Mouse (Mus musculus) 3134 (cell line): ENCODE results near the gene Timm17b.
"Not testable (repeated sequence)": the region's sequence is repeated elsewhere in the genome, so short reads cannot be mapped to it uniquely, and the experiment has no call there.

ENCODE experiments used
- DNase-seq: peaks from one replicate; pipeline ENCODE4 v3.0.0-alpha.2; 2011; ENCODE audit warnings: low spot score; ENCODE audit not compliant: insufficient read length; ENCODE audit errors: extremely low read depth

The Timm17b gene

DNA sequence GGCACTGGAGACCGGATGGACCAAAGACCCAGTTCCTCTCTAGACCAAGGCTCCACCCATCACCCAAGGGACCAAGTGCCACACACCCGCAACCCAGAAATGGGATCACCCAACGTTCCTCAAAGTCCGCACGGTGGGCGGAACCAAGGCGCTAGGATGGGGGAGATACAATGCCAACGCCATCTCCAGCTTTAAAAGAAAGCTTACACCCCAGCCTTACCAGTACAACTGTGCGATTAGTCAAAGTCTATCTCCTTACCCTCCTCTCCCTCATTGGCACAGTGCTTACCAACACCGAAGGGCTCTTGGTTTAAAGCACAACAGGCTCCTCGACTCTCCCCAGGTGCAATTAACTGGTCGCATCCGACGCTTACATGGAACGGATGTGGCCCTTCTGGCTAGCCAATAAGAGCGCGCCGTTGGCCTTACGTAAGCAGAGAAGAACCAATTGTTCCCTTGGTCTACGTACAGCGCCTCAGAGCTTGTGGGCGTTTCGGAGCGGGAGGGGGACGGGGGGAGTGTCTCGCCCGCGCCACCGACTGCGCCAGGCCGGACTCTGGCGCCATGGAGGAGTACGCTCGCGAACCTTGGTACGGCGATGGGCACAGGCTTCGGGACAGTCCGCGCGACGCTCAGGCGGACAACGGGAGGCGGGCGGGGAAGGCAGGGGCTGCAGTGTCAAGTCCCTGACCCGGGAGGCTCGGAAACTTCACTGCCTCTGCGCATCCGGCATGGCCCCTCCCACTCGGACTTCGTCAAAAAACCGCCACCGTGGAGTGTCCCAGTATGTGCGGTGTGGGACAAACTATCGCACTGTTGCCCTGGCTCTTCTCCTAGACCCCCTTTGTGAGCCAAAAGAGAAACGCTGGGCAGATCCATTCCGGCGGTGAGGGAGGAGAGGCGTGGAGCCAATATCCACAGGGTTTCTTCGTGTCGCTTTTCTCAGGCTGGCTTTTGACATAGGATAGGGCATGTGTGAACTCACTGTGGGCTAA is at the start of gene Timm17b, which contains the start of gene Pqbp1:
Gene Timm17b (plus strand): TSS at position 478 of the 995 bp plus-strand sequence.
Gene Pqbp1 (minus strand): TSS at position 390 of the 995 bp plus-strand sequence.
- DNase-seq: peak; percentile 88

DNA sequence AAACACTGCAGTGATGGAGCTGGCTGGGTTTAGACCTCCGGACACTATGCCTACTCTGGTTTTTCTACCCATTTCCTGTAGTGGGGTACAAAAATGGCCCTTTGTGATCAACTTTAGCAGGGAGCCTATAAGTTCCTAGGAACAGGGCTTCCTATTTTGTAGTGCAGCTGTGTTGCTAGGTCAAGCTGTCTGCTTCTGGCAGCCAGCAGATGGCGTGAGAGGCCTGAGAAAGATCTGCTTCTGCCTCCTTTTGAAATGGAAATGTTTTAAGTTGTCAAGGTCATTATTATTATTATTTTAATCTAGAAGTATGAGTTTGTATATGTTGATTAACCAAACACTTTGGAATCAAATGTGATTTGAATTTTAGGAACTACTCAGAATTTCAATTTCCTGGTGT is 44.6 kb upstream of the Timm17b start:
- DNase-seq: no peak

DNA sequence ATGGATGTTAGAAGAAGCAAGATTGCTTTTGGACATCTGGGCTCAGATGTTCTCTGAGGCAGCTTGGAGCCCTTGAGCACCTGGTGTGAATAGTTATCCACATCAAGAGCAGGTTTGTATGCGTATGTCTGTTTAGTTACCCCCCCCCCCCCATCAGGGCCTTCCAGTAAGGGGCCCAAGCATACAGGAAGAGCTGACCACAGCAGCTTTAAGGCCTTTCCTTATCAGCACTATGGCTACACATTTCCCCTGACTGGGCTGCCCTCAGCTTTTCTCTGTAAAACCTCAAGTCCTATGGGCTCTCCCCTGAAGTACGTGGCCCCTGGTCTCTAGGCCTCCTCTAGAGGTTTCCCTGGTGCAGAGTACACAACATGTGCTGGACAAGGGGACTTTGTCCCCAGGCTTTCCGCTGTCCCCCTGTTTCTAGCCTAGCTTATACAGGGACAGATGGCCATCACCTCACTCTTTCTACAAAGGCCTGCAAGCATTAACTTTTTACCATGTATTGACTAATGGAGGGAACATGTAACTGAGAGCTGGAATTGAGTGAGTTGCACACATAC is 39.9 kb upstream of the Timm17b start:
- no peak for DNase-seq

DNA sequence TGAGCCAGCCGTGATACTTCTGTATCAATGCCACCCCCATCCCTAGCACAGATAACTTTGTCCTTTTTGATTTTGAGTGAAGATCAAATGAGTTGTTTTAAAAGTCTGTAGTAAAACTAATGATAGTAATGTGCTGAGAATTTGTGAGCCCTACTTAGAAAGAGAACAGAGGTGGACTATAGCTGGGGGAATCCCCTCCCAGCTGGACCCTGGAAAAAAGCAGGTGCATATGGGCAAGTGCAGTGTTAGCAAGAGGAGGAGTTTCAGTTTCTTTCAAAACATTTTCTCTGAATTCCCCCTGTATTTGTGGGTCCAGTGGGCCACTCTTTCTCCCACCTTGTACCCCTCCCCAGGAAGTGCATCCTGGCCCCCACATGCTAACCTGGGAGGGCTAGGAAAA is 36.0 kb upstream of the Timm17b start:
- DNase-seq: no peak

DNA sequence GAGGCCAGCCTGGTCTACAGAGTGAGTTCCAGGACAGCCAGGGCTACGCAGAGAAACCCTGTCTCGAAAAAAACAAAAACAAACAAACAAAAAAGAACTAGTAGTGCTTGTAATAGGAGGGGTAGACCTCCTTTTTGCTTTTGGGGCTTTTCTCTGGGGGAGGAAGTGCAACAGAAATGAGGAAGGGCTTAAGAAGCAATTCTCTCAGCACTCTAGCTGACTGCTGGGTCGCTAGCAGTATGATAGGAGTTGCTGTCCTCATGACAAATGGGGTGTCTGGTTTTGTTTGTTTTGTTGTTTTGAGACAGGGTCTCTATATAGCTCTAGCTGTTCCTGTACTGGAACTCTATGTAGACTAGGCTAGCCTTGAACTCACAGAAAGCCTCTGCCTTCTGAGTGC is 34.6 kb upstream of the Timm17b start:
- no peak for DNase-seq

DNA sequence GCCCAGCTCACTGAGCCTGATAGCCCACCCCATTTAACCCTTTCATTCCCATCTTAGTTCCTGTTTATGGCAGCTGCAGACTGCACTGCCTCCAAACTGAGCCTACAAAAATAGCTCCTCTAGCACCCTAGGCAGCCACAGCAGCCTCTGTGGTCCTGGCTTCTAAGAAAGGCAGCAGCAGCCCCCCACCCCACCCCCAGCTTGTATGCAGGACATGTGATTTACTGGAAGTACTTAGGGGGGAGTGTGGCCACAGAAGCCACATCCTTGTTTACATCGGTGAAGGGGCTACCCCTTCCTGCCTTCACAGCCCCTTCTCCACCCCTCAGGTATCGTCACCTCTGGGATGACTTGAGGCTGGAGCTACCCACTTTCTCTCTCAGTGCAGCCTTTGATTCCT is 33.8 kb upstream of the Timm17b start:
- no peak for DNase-seq

DNA sequence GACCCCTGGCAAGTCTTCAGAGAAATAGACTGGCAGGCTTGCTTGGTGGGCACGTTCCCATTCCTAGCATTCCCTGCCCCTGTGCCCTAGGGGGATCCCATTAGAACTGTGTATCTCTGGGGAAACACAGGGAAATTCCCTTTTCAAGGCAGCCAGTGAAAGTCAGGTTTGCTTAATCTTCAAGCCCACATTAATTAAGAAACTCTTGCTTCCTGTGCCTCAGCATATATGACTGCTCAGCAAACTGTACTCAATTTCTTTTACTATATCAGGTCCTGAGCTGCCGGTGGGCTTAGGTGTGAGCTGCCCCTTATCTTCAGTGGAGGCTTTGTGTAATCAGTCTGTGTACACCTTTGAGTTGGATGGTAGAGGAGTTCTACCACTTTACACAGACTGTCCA is 33.4 kb upstream of the Timm17b start:
- DNase-seq: no peak

DNA sequence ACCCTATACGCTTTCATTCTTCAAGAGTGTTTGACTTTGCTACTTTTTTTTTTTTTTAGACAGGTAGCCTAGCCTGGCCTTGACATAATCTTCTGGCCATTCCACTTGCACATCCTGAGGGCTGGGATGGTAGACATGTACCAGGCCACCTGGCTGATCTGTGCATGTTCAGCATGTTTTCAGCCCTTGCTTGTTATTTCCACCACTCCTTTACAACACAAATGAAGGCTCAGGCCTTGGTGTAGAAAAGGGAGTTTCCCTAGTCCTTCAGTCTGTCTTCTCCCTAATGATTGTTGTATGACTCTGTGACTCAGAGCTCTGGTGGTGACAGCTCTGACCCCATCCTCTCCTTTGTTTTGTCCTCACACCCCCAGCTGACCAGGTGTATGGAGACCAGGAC is 32.0 kb upstream of the Timm17b start:
- no peak for DNase-seq

DNA sequence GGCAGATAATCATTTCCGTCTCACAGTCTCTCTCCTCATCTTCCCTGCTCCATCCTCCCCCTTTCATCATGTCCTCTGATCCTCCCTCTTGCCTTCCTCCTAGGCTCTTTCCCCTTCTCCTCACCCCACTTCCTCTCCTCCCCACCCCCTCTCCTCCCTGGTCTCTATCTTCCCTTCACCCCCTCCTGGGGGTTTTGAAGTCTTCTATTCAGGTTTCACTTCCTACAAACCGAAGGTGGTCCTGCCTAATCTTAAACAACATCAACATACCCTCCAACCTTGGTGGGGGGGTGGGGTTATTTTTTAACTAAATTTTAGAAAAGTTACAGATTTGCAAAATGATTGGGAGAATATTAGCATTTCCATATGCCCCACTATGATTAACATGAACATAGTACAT is 30.7 kb upstream of the Timm17b start:
- DNase-seq: no peak

DNA sequence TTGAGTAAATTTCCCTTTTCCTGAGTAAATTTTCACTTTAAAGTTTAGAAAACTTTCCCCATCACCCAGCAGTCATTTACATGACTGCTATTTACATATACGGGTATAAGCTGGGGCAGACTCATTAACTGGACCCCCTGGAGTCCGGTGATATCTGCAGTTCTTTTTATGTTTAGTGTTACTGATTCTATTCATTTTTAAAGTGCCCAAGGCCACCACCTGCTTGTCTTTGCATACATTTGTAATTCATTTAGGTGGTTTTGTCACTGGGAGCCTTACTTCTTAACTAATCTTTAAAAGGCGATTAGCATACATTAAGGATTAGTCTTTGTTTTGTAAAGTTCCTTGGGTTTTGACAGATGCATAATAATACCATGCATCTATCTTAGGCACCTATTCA is 29.3 kb upstream of the Timm17b start:
- DNase-seq: no peak

DNA sequence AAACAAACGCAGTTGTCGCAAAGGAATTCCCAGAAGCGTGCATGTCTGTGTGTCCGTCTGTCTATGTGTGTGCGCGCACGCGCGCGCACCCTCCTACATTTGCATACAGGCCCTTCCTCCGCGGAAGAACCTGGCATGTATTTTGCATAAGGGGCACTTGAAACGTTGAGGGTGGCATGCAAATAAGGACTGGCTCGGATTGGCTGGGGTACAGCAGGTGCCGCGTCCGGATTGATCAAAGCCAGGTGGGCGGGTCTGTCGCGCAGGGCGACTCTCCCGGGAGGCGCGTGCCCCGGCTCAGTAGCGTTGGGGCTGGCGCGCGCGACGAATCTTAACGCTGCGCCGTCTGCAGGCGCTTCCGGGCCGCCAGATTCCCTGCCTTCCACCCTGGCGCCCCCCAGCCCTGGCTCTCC is 21.1 kb upstream of the Timm17b start, which contains the start of gene Pim2:
Gene Pim2 (plus strand): TSS at position 256 of the 413 bp plus-strand sequence.
- peak; percentile 89 for DNase-seq

DNA sequence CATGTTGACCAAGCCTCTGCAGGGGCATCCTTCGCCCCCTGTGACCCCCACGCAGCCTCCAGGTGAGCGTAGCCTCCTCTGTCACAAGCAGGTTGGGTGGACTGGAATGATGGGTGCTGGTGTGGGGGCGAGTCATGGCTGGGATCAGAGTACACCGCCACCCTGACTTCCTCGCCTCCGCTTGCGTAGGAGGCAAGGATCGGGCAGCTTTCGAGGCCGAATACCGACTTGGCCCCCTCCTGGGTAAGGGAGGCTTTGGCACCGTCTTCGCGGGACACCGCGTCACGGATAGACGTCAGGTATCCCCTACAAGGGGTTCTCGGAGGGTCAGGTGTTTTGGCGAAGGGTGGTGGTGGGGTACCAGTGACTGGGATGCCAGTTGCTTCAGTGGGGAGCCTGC is 20.7 kb upstream of the Timm17b start:
- DNase-seq: no peak

DNA sequence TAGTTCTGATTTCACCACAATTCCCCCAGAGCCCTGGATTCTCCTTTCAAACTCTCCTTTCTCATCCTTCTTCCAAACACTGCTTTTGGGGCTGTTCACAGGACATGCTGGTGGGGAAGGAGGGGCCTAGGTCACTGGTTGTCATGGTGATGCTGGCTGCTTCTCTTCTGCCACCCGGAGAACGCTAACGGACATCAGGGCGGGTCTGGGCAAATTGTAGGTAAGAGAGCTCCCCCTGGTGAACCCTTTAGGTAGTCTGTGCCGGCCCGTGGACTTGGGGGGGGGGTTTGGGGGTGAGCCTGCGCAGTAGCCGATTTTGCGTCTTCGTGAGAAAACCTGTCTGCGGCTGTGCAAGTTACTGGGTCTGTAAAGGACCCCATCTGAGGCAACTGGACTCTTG is 19.3 kb upstream of the Timm17b start:
- DNase-seq: peak; percentile 24

DNA sequence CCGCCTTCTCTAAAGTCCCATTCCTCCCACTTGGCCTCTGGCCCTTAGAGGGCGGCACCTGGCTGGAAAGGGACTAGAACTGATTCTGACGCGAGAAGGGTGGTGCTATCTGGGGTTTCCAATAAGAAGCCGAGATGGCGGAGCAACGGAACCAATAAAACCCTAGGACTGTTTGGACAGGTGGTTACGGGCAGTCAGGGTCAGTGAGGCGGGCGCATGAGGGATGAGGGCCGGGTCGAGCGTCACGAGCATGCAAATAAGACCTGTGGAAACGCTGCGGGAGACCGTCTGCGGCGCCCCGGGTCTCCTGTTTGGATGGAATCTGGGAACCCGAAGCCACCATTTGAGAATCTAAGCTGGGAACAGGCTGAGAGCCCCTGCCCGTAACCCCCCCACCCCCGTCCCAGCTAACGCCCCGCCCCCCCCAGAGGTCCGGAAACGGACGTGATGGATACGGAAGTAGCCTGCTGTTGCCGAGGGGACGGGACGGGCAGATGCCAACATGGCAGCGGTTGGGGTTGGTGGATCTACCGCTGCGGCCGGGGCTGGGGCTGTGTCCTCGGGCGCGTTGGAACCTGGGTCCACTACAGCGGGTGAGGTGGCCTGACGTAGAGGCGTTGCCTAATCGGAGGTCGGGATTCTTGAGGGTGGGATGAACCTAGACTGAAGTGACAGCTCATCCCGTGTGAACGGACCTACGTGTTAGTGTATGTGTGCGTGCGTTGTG is 15.2 kb upstream of the Timm17b start, which contains the start of gene Slc35a2:
Gene Slc35a2 (plus strand): TSS at position 188 of the 727 bp plus-strand sequence.
- peak; percentile 87 for DNase-seq

DNA sequence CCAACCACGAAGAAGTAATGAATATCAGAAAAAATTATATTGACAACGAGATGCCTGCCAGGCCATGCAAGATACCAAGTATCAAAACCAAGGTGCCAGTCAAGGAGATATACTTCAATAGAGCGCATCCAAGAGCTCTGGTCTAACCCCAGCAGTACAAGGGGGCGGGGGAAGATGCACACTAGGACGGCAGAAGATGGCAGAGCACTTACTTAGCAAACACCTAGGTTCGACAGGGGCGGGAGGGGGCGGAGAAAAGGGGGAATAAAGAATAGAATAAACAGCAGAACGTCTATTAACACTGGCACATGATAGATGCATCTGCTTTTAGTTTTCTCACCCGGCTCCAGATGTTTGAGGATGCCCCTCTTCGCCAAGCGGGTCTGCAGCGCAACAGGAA is 946 bp upstream of the Timm17b start:
- DNase-seq: no peak

DNA sequence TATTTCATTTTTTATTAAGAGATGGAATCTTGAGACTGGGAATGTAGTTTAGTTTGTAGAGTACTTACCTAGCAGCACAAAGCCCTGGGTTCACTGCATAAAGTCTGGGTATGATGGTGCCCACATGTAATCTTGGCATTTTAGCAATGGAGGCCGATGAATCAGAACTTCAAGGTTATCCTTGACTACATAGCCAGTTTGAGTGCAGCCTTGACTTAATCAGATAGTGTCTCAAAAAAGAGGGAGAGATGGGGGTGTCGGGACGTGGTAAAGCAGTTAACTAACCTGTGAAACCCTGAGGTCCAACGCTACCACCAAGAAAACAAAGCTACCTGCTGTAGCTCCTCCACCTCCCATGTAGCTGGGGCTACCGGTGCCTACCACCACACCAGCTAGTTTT is 5.3 kb downstream of the Timm17b start:
- DNase-seq: no peak

DNA sequence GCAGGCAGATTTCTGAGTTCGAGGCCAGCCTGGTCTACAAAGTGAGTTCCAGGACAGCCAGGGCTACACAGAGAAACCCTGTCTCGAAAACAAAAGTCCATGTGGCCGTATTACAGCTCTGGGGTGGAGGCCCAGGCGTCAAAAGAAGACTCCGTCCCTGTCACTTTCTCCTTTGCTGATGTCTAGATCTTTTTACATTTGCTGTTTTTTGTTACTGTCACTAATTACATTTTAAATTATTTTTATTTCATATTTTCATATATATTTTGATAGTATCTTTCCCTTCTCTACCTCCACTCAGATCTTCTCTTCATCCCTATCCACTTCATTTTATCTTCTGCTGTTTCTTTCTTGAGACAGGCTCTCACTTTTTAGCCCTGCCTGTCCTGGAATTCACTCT is 8.6 kb downstream of the Timm17b start, which contains the start of gene Gm10491:
Gene Gm10491 (minus strand): TSS at position 101 of the 400 bp plus-strand sequence.
- no peak for DNase-seq

DNA sequence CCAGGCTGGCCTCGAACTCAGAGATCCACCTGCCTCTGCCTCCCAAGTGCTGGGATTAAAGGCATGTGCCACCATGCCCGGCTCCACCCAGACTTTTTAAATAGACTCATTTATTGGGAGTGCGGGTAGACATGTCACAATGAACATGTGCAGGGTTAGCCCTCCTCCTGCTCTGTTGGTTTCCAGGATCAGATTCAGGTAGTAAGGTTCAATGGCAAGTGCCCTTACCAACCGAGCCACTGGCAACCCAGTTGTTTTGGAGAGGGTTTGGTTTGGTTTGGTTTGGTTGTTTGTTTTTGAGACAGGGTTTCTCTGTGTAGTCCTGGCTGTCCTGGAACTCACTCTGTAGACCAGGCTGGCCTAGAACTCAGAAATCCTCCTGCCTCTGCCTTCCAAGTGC is 10.1 kb downstream of the Timm17b start, which contains the start of gene Gm10490:
Gene Gm10490 (plus strand): TSS at position 301 of the 400 bp plus-strand sequence.
- DNase-seq: not testable (repeated sequence)

DNA sequence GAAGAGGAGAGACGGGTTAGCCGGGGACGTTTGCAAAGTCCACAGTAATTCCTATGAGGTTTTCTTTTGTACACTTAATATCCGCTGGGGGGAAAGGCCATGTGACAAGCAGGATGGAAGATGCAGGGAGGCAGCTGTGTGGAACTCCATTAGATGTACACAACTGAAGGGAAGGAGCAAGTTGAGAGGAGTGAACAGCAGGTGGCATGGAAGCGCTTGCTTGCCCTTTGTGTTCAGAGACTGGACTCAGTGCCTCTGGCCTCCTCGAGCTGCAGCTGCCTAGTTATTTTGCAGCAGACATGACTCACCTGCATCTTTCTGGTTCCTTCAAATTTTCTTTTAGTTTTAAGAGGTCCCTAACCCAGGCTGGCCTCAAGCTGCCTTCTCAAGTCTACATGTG is 11.3 kb downstream of the Timm17b start:
- DNase-seq: no peak

DNA sequence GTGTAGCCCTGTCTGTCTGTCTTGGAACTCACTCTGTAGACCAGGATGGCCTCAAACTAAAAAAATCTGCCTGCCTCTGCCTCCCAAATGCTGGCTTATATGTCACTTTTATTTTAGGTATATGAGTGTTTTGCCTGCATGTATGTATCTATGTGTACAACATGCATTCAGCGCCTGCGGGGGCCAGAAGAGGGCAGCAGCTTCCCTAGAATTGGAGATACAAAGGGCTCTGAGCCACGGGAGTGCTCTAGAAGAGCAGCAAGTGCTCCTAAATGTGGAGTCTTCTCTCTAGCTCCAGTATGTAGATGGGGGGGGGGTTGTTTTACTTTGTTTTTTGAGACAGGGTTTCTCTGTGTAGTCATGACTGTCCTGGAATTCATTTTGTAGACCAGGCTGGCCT is 16.5 kb downstream of the Timm17b start:
- not testable (repeated sequence) for DNase-seq

DNA sequence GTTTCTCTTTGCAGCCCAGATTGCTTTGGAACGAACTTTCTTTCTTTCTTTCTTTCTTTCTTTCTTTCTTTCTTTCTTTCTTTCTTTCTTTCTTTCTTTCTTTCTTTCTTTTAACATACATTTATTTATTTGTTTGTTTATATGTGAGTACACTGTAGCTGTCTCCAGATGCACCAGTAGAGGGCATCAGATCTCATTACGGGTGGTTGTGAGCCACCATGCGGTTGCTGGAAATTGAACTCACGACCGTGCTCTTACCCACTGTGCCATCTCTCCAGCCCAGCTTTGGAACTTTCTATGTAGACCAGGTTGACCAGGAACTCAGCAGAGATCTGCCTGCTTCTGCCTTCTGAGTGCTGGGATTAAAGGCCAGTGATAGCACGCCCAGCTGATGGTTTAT is 18.8 kb downstream of the Timm17b start:
- not testable (repeated sequence) for DNase-seq
